Mouse (Mus musculus) small intestine, adult 2 months (tissue): ENCODE measurements at regions not wholly inside any gene's neighbourhood (a gene's known extent, or its start where the extent isn't known, plus 50 kb on each side); places are given as distances from the start of the nearest gene placed in this dataset.

Experiments used
- CTCF ChIP-seq: fragments of 200-500 bp; IDR thresholded peaks from 2 replicates; pipeline ENCODE4 v1.5.1; 2012; ENCODE audit warnings: low read depth, mild to moderate bottlenecking, control low read depth, inconsistent platforms, low read length, moderate library complexity, mixed read lengths; ENCODE audit not compliant: insufficient replicate concordance, insufficient read length; ENCODE audit errors: extremely low read depth
- POLR2A ChIP-seq: fragments of 200-500 bp; IDR thresholded peaks from 2 replicates; pipeline ENCODE4 v1.6.1; 2012; ENCODE audit warnings: low read depth, mild to moderate bottlenecking, control low read depth, inconsistent platforms, low read length, moderate library complexity

DNA sequence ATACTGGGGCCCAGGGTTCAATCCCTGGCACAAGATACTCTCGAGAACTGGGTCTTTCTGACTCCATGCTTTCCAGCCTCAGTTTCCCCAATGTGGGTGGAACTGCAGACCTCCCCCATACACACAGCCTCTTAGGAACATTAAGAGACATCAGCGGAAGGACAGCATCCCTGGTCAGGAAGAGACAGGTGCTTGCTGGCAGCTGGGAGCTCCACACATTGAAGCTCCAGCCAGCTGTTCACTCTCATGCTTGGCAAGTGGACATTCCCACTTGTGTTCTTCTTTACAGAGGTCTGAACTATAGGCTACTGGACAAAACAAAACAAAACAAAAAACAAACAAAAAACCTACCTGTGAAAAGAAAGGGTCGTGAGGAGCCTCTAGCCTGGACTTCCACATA lies 55.5 kb upstream of the Gpc1 start:
- TF ChIP-seq CTCF (no peak), POLR2A (no peak)
